Mouse (Mus musculus) layer of hippocampus, adult 11-12 months (tissue): ENCODE measurements at regions not wholly inside any gene's neighbourhood (a gene's known extent, or its start where the extent isn't known, plus 50 kb on each side); places are given as distances from the start of the nearest gene placed in this dataset.

Experiments
- DNase-seq: peaks from one replicate; pipeline ENCODE4 v3.0.0; 2022; ENCODE audit warnings: low spot score

GRCm38 (mm10) chr4:30216086-30216485 lies 1403.2 kb downstream of the Epha7 start:
- DNase-seq = peak; percentile 18

- no peak for DNase-seq
Observed at GRCm38 (mm10) chr4:30227139-30227538, 1414.2 kb downstream of the Epha7 start.

- DNase-seq = peak; percentile 4
Observed at GRCm38 (mm10) chr4:30262101-30262500, 1449.2 kb downstream of the Epha7 start.

- DNase-seq = no peak
Observed at GRCm38 (mm10) chr4:30268026-30268425, 1455.1 kb downstream of the Epha7 start.

GRCm38 (mm10) chr4:30270000-30270399 lies 1457.1 kb downstream of the Epha7 start:
- DNase-seq = no peak

GRCm38 (mm10) chr4:30312438-30312837 lies 1499.5 kb downstream of the Epha7 start:
- DNase-seq = no peak

GRCm38 (mm10) chr4:30312956-30313355 lies 1500.0 kb downstream of the Epha7 start:
- DNase-seq = no peak

- DNase-seq = no peak
Observed at GRCm38 (mm10) chr4:30315348-30315747, 1502.4 kb downstream of the Epha7 start.

- no peak for DNase-seq
Observed at GRCm38 (mm10) chr4:30316995-30317394, 1504.1 kb downstream of the Epha7 start.

- no peak for DNase-seq
Observed at GRCm38 (mm10) chr4:30320038-30320437, 1507.1 kb downstream of the Epha7 start.

- no peak for DNase-seq
Observed at GRCm38 (mm10) chr4:30347552-30347951, 1534.6 kb downstream of the Epha7 start.
